Mouse (Mus musculus) gonadal fat pad, adult 2 months (tissue): ENCODE data around the gene Rapsn. TPM values are rescaled to one million over a fixed set of nuclear protein-coding genes. Genes with fewer than 3 reads are reported as not detected.

Source experiments
- DNase-seq: peaks from one replicate; pipeline ENCODE4 v3.0.0-alpha.2; 2012; ENCODE audit warnings: low read depth
- polyA plus RNA-seq: library from polyadenylated mRNA; depleted of rRNA; stranded (reverse); fragments of >200 nt; gene quantifications from 2 replicates; pipeline ENCODE4 v1.2.3, GENCODE M21; 2012; rRNA removed

Gene Rapsn
- polyA plus RNA-seq, 1 experiment, result 0.53 TPM

- no peak for DNase-seq
Observed at GRCm38 (mm10) chr2:91080784-91081513, 45.5 kb downstream of the Rapsn start.

- no peak for DNase-seq
Observed at GRCm38 (mm10) chr2:91081775-91082695, 46.6 kb downstream of the Rapsn start, which contains the start of gene Spi1. TSS of gene Spi1 (plus strand) at chr2:91082390.

- DNase-seq, result no peak
Observed at GRCm38 (mm10) chr2:91082844-91083243, 47.4 kb downstream of the Rapsn start.

GRCm38 (mm10) chr2:91083366-91083940 is 48.0 kb downstream of the Rapsn start:
- DNase-seq, result no peak

- DNase-seq, result no peak
Observed at GRCm38 (mm10) chr2:91084179-91084820, 48.9 kb downstream of the Rapsn start.

GRCm38 (mm10) chr2:91085494-91086391 is 50.3 kb downstream of the Rapsn start:
- no peak for DNase-seq

- no peak for DNase-seq
Observed at GRCm38 (mm10) chr2:91086392-91087237, 51.2 kb downstream of the Rapsn start.

- DNase-seq, result no peak
Observed at GRCm38 (mm10) chr2:91087453-91087852, 52.0 kb downstream of the Rapsn start.

GRCm38 (mm10) chr2:91088987-91089386 is 53.6 kb downstream of the Rapsn start:
- no peak for DNase-seq

GRCm38 (mm10) chr2:91090208-91090607 is 54.8 kb downstream of the Rapsn start:
- no peak for DNase-seq

GRCm38 (mm10) chr2:91090827-91091226 is 55.4 kb downstream of the Rapsn start:
- no peak for DNase-seq

Other genes with a start within 250 kb of the Rapsn start
- gene Mtch2, start 188.5 kb upstream of the Rapsn start, polyA plus RNA-seq, result 104 and 130 TPM in 2 replicates
- 14.6 and 19.6 TPM in 2 replicates for gene C1qtnf4, start 149.8 kb upstream of the Rapsn start, polyA plus RNA-seq
- 16.0 and 16.7 TPM in 2 replicates for gene Kbtbd4, start 130.9 kb upstream of the Rapsn start, polyA plus RNA-seq
- 177 and 223 TPM in 2 replicates for gene Ndufs3, start 130.8 kb upstream of the Rapsn start, polyA plus RNA-seq
- gene Celf1, start 95.2 kb upstream of the Rapsn start, polyA plus RNA-seq, result 40.5 and 43.6 TPM in 2 replicates
- gene Psmc3, start 18.4 kb downstream of the Rapsn start, polyA plus RNA-seq, result 103 and 106 TPM in 2 replicates
- 71.2 and 84.5 TPM in 2 replicates for gene Slc39a13, start 34.8 kb downstream of the Rapsn start, polyA plus RNA-seq
- 21.1 and 32.3 TPM in 2 replicates for gene Spi1, start 46.8 kb downstream of the Rapsn start, polyA plus RNA-seq
- gene Mybpc3, start 82.5 kb downstream of the Rapsn start, polyA plus RNA-seq, result 0.04 and 0.05 TPM in 2 replicates
- gene Madd, start 148.2 kb downstream of the Rapsn start, polyA plus RNA-seq, result 17.3 and 21.3 TPM in 2 replicates
- gene Nr1h3, start 167.2 kb downstream of the Rapsn start, polyA plus RNA-seq, result 68.1 and 103 TPM in 2 replicates
- 27.8 and 35.0 TPM in 2 replicates for gene Acp2, start 167.3 kb downstream of the Rapsn start, polyA plus RNA-seq
- 17.5 and 21.7 TPM in 2 replicates for gene Ddb2, start 201.4 kb downstream of the Rapsn start, polyA plus RNA-seq
- 37.3 and 48.9 TPM in 2 replicates for gene Pacsin3, start 220.3 kb downstream of the Rapsn start, polyA plus RNA-seq
- gene Arfgap2, start 229.4 kb downstream of the Rapsn start, polyA plus RNA-seq, result 35.7 and 41.2 TPM in 2 replicates